8 mouse cellular contexts compared by ENCODE assay signal in the genomic region with DNA sequence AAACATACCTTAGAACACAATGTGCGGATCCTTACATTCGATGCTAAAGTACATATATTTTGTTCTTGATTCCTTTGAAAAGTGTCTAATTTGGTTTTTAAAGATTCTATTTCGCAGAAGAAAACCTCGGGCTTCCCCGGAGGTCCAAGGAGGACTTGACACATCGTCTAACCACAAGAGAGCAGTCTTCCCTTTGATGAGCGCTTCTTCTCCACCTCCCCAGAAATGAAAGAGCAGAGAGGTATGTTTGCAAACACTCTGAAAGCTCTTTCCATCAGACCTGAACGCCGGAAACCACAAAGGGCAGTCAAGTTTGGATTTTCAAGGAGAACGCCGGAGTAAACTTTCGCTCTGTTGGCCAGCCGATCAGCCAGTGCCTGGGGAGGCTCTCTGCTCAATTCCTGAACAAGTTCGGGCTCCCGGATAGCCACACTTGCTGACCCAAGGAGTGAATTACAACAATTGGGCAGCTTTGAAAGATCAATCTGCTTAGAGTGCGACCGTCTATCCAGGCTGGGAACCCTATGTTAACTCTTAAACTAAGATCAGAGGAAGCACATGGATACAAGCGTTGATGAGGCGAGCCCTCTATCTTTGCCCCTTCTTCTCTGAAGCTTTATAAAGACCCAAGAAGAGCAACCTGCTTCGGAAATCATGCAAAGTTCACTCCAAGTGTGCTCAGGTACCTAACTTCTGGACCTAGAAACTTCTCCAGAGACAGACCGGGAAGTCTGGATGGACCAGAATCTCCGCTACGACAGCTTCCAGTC. TPM values are rescaled to one million over a fixed set of nuclear protein-coding genes. Genes with fewer than 3 reads are reported as not detected.
DNase-seq lines count a peak whose midpoint lies in the region; ATAC-seq and TF ChIP-seq lines count a peak whose summit lies in the region.

A gene (plus strand): TSS at position 6 of the 770 bp plus-strand sequence.

- DNase-seq in lung, adult 18-20 months, result peak; percentile 12 to 20
- no peak for DNase-seq in lung, postnatal 10 days
- peak; percentile 27 for DNase-seq in adrenal gland, postnatal 14 days
- DNase-seq in forebrain, embryonic 11.5 days (ENCODE audit: low spot score), result peak; percentile 65
- DNase-seq in kidney, adult 11 months, result peak; percentile 17
- peak; percentile 26 for DNase-seq in lung, embryonic 14.5 days
- DNase-seq in right cerebral cortex, postnatal 4 days, result no peak

- no peaks in the 10 kb centered on the region for H3K36me3 ChIP-seq in forebrain, embryonic 11.5 days (ENCODE audit: control insufficient read depth, insufficient read depth, low read length)
- H3K36me3 ChIP-seq in lung, embryonic 14.5 days (ENCODE audit: insufficient read depth), result no peaks in the 10 kb centered on the region
- H3K36me3 ChIP-seq in stomach, embryonic 14.5 days (ENCODE audit: control insufficient read depth, insufficient read depth, low read length), result no peaks in the 10 kb centered on the region

- no peaks in the 10 kb centered on the region for H3K9me3 ChIP-seq in forebrain, embryonic 11.5 days (ENCODE audit: control insufficient read depth, low read length)
- no peaks in the 10 kb centered on the region for H3K9me3 ChIP-seq in lung, embryonic 14.5 days (ENCODE audit: low read depth, low read length)
- H3K9me3 ChIP-seq in stomach, embryonic 14.5 days (ENCODE audit: control insufficient read depth, low read depth, low read length), result no peaks in the 10 kb centered on the region

- 0 out of 2 replicates have a peak, but pooled peaks have one; percentile 37 for ATAC-seq in forebrain, embryonic 11.5 days (replicated peaks; ENCODE audit: low FRiP score)
- no peak for ATAC-seq in lung, embryonic 14.5 days (ENCODE audit: insufficient read depth)
- ATAC-seq in stomach, embryonic 14.5 days (ENCODE audit: insufficient number of reproducible peaks, insufficient read depth, low FRiP score, low read depth), result no peak

- H3K9ac ChIP-seq in forebrain, embryonic 11.5 days (ENCODE audit: low read length), result peak within 1 kb of the TSS; percentile 67
- peak within 1 kb of the TSS; percentile 41 for H3K9ac ChIP-seq in lung, embryonic 14.5 days
- no peak within 1 kb of the TSS; the same call in 1 of the 2 replicates for H3K9ac ChIP-seq in stomach, embryonic 14.5 days (replicated peaks; ENCODE audit: low read depth, low read length)

- no peak within 1 kb of the TSS for H3K27ac ChIP-seq in forebrain, embryonic 11.5 days (ENCODE audit: low read depth, low read length)
- H3K27ac ChIP-seq in lung, embryonic 14.5 days (ENCODE audit: low read depth), result no peak within 1 kb of the TSS
- no peak within 1 kb of the TSS for H3K27ac ChIP-seq in stomach, embryonic 14.5 days (ENCODE audit: low read length)

- WGBS in forebrain, embryonic 11.5 days, result 2% methylated on average over 23 of the region's 23 CpGs
- WGBS in lung, embryonic 14.5 days, result 2% methylated on average over 23 of the region's 23 CpGs
- 1% methylated on average over 23 of the region's 23 CpGs for WGBS in stomach, embryonic 14.5 days

- no peak for TF ChIP-seq CTCF in lung, embryonic 14.5 days (IDR thresholded peaks at IDR 0.05; ENCODE audit: low read depth)

- peaks cover 4% of the 10 kb centered on the region; the same call in 1 of the 2 replicates for H3K4me1 ChIP-seq in forebrain, embryonic 11.5 days (replicated peaks; ENCODE audit: control insufficient read depth, insufficient read depth, low read length)
- H3K4me1 ChIP-seq in lung, embryonic 14.5 days (ENCODE audit: insufficient read depth), result no peaks in the 10 kb centered on the region
- 0 out of 2 replicates have a peak, but pooled peaks cover 3% of the 10 kb centered on the region for H3K4me1 ChIP-seq in stomach, embryonic 14.5 days (ENCODE audit: control insufficient read depth, insufficient read depth, low read length)

- peak within 1 kb of the TSS; percentile 84 for H3K4me2 ChIP-seq in forebrain, embryonic 11.5 days (ENCODE audit: low read depth, low read length, severe bottlenecking)
- peak within 1 kb of the TSS; percentile 96 for H3K4me2 ChIP-seq in lung, embryonic 14.5 days
- H3K4me2 ChIP-seq in stomach, embryonic 14.5 days (replicated peaks; ENCODE audit: low read depth, low read length), result peak within 1 kb of the TSS; percentile 90

- peaks cover 4% of the 10 kb centered on the region; the same call in 1 of the 2 replicates for H3K27me3 ChIP-seq in forebrain, embryonic 11.5 days (ENCODE audit: control insufficient read depth, insufficient read depth, low read length)
- peaks cover 20% of the 10 kb centered on the region for H3K27me3 ChIP-seq in lung, embryonic 14.5 days (ENCODE audit: insufficient read depth, low read length)
- 0 out of 2 replicates have a peak, but pooled peaks cover 5% of the 10 kb centered on the region for H3K27me3 ChIP-seq in stomach, embryonic 14.5 days (ENCODE audit: control insufficient read depth, insufficient read depth, low read length)

- peak within 1 kb of the TSS; percentile 46 for H3K4me3 ChIP-seq in forebrain, embryonic 11.5 days (ENCODE audit: low read depth, low read length)
- peak within 1 kb of the TSS; percentile 47 for H3K4me3 ChIP-seq in lung, embryonic 14.5 days (ENCODE audit: low read depth, low read length)
- H3K4me3 ChIP-seq in stomach, embryonic 14.5 days (ENCODE audit: low read depth, low read length), result peak within 1 kb of the TSS; percentile 42

RNA-seq across cellular contexts. Expression of the gene that starts here (rescaled TPM):
- total RNA-seq in adrenal gland, postnatal 14 days (2021), result not detected in 2 replicates
- 0.53 and 0.56 TPM in 2 replicates for polyA plus RNA-seq in forebrain, embryonic 11.5 days (2014; fragmentation: Nextera tagmentation; extraction: Ambion mirVana)
- 0.17 and 0.88 TPM in 2 replicates for polyA plus RNA-seq in lung, embryonic 14.5 days (2014; fragmentation: Nextera tagmentation; extraction: Ambion mirVana)
- polyA plus RNA-seq in stomach, embryonic 14.5 days (2014; fragmentation: Nextera tagmentation; extraction: Ambion mirVana), result 0.24 and 0.48 TPM in 2 replicates

Comparison
In these comparisons a context has a peak if more than half of its experiments do, and no peak if none do; other contexts are left out.
1. DNase-seq: peak in lung, adult 18-20 months (2 of 2) and kidney, adult 11 months (single experiment); none in lung, postnatal 10 days (single experiment) and right cerebral cortex, postnatal 4 days (single experiment).
2. Peak in DNase-seq in adrenal gland, postnatal 14 days; RNA of the gene not detected or under 1 TPM.
3. Peak in DNase-seq, ATAC-seq, H3K4me3 ChIP-seq, H3K9ac ChIP-seq and H3K4me2 ChIP-seq in forebrain, embryonic 11.5 days; RNA of the gene not detected or under 1 TPM.
4. Peak in DNase-seq, H3K4me3 ChIP-seq, H3K9ac ChIP-seq and H3K4me2 ChIP-seq in lung, embryonic 14.5 days; RNA of the gene not detected or under 1 TPM.
5. Peak in every context shown above with its lines, with median percentiles within 50 percentile points of each other: H3K4me2 ChIP-seq and H3K4me3 ChIP-seq.